Mouse (Mus musculus) hindbrain, postnatal 0 days (tissue): ENCODE measurements around the gene Mast4. TPM values are rescaled to one million over a fixed set of nuclear protein-coding genes. Genes with fewer than 3 reads are reported as not detected.

Source experiments
- ATAC-seq: fragments of 200-750 bp; cut with Nextera tagmentation; 2 replicates; pipeline ENCODE4 v1.8.0; 2017; ENCODE audit warnings: mild to moderate bottlenecking, moderate TSS enrichment, moderate library complexity
- DNase-seq: peaks from one replicate; pipeline ENCODE4 v3.0.0-alpha.2; 2015; ENCODE audit warnings: low spot score
- H3K27ac ChIP-seq: fragments of 300-500 bp; sonication (generic); 2 replicates; pipeline ENCODE4 v1.5.1; 2014; ENCODE audit warnings: mild to moderate bottlenecking
- H3K27me3 ChIP-seq: fragments of 300-500 bp; sonication (generic); 2 replicates; pipeline ENCODE4 v1.6.1; 2014; ENCODE audit warnings: low read length, mixed read lengths; ENCODE audit not compliant: insufficient read depth
- H3K36me3 ChIP-seq: fragments of 300-500 bp; sonication (generic); 2 replicates; pipeline ENCODE4 v1.6.1; 2014; ENCODE audit warnings: low read length, mixed read lengths; ENCODE audit not compliant: insufficient read depth
- H3K4me1 ChIP-seq: fragments of 300-500 bp; sonication (generic); 2 replicates; pipeline ENCODE4 v1.6.1; 2014; ENCODE audit warnings: antibody characterized with exemption, low read length, mixed read lengths; ENCODE audit not compliant: insufficient read depth
- H3K4me2 ChIP-seq: fragments of 300-500 bp; sonication (generic); 2 replicates; pipeline ENCODE4 v1.6.1; 2014; ENCODE audit warnings: low read depth, mild to moderate bottlenecking, low read length, moderate library complexity, mixed read lengths
- H3K4me3 ChIP-seq: fragments of 300-500 bp; sonication (generic); 2 replicates; pipeline ENCODE4 v1.5.1; 2014; ENCODE audit warnings: low read length
- H3K9ac ChIP-seq: fragments of 300-500 bp; sonication (generic); replicated peaks from 2 replicates; pipeline ENCODE4 v1.6.1; 2014; ENCODE audit warnings: mild to moderate bottlenecking, low read length, moderate library complexity, mixed read lengths
- H3K9me3 ChIP-seq: fragments of 300-500 bp; sonication (generic); 2 replicates; pipeline ENCODE4 v1.6.1; 2016; ENCODE audit warnings: low read length, mixed read lengths
- CTCF ChIP-seq: IDR thresholded peaks from 2 replicates; pipeline ENCODE4 v1.5.1; 2016; ENCODE audit warnings: antibody characterized with exemption, control low read depth, low read depth
- WGBS: fragments of 180-500 bp; shearing (Covaris S2); extraction: QIAGEN DNeasy Blood & Tissue Kit; methylation state at CpG from one replicate; pipeline ENCODE4 v1.1.7; 2014; 5-methylcytosine and 5-hydroxymethylcytosine counted together
- polyA plus RNA-seq: library from polyadenylated mRNA; unstranded; fragments of >200 nt; fragmentation: Nextera tagmentation; extraction: Ambion mirVana; gene quantifications from 2 replicates; pipeline ENCODE4 v1.2.1, GENCODE M21; 2015
- total RNA-seq: library from RNA; depleted of rRNA; stranded (reverse); fragments of >200 nt; gene quantifications from 2 replicates; pipeline ENCODE4 v1.2.3, GENCODE M21; 2014

The Mast4 gene
- total and polyA plus RNA-seq, 2 experiments from 2014 or later = 23.5 to 31.7 TPM

GRCm38 (mm10) chr13:102684890-102685289 lies 649.4 kb downstream of the Mast4 start:
- H3K9me3 ChIP-seq = no peaks in the 10 kb centered on the region
- H3K4me3 ChIP-seq = no peak overlapping the region
- H3K27me3 ChIP-seq = no peaks in the 10 kb centered on the region
- ATAC-seq (peak; percentile 49; the same call in 1 of the 2 replicates), DNase-seq (peak; percentile 63)
- no peak overlapping the region for H3K4me2 ChIP-seq
- H3K36me3 ChIP-seq = no peaks in the 10 kb centered on the region
- peak; percentile 58 for TF ChIP-seq CTCF
- H3K27ac ChIP-seq = no peak overlapping the region
- H3K9ac ChIP-seq = no peak overlapping the region
- 62% methylated on average over 4 of the region's 4 CpGs for WGBS
- H3K4me1 ChIP-seq = no peaks in the 10 kb centered on the region
